ENCODE assay signal across 8 mouse cellular contexts in the genomic region with DNA sequence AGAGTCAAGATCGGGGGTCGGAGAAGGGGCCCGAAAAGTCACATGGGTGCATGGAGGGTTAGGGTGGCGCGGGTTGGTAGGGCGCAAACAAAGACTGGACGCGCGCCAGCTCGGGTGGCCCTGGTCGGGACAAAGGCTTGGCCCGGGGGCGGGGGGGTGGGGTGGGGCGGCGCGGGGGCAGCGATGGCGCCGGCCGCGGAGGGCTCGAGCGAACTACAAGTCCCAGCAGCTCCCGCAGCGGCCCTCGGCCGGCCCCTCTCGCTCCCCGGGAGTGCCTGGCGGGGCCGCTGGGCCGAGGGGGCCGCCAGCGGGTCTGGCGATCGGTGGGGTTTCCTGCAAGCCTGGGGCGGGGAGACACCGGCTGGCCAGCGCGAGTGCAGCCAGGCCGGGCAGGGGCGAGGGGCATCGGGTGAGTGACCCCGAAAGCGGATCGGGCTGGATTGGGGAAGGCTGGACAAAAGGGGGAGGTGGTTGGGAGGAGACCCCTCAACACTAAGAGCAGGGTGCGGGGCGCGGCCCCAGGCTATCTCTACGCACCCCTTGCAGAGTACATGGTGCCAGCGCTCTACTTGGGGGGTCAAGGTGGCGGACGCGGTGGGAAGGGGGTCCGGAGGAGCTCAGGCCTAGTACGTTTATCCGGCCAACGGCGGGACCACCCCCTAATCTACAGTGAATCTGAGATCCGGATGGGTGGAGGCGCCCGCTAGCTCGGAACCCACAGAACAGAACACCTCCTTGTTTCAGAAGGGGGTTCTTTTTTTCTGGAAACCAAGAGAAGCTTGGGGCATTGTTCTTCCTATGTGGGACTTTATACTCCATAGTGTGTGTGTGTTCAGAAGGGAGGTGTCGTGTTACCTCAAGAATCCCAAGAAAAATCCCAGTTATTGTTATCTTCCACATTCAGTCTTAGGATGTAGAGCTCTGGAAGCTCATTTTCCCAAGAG. TPM values are rescaled to one million over a fixed set of nuclear protein-coding genes. Genes with fewer than 3 reads are reported as not detected.
DNase-seq lines count a peak whose midpoint lies in the region; ATAC-seq and TF ChIP-seq lines count a peak whose summit lies in the region.

TSS of gene Zfp358 (plus strand) at position 238 of the 944 bp plus-strand sequence.

- ATAC-seq in hindbrain, postnatal 0 days, result peak; percentile 92
- peak; percentile 85 for ATAC-seq in megakaryocyte progenitor cell, adult 5-6 weeks (replicated peaks; ENCODE audit: poor library complexity)

- peak within 1 kb of the TSS; percentile 92 for H3K9ac ChIP-seq in hindbrain, postnatal 0 days (replicated peaks; ENCODE audit: low read length)

- H3K4me2 ChIP-seq in hindbrain, postnatal 0 days (ENCODE audit: low read depth, low read length), result peak within 1 kb of the TSS; percentile 52

- H3K4me1 ChIP-seq in hindbrain, postnatal 0 days (ENCODE audit: insufficient read depth, low read length), result no peaks in the 10 kb centered on the region

- peak within 1 kb of the TSS; percentile 75 for H3K4me3 ChIP-seq in hindbrain, postnatal 0 days (ENCODE audit: low read length)

- peak; percentile 64 for DNase-seq in ZHBTc4 (ENCODE audit: low read depth, low spot score)
- DNase-seq in cerebellum, postnatal 36 days, result peak; percentile 72 to 81
- DNase-seq in gastrocnemius, postnatal 10 days, result peak; percentile 79
- DNase-seq in hindbrain, postnatal 0 days (ENCODE audit: low spot score), result peak; percentile 87
- peak; percentile 61 to 75 for DNase-seq in left cerebral cortex, postnatal 14 days (ENCODE audit: low spot score in 2 of 2)
- peak; percentile 85 for DNase-seq in right cerebral cortex, postnatal 10 days (ENCODE audit: low spot score in 2 of 2)
- DNase-seq in urinary bladder, postnatal 36 days (ENCODE audit: low spot score in 2 of 2), result peak; percentile 55 to 72

- 3% methylated on average over 60 of the region's 64 CpGs for WGBS in hindbrain, postnatal 0 days

- intact Hi-C loops in left cerebral cortex, postnatal 14 days (cut with DNase I), result no loop called here

- no peaks in the 10 kb centered on the region for H3K9me3 ChIP-seq in hindbrain, postnatal 0 days (ENCODE audit: low read length)

- H3K27ac ChIP-seq in hindbrain, postnatal 0 days, result peak within 1 kb of the TSS; percentile 94

- no peaks in the 10 kb centered on the region for H3K27me3 ChIP-seq in hindbrain, postnatal 0 days (ENCODE audit: insufficient read depth, low read length)

- TF ChIP-seq CTCF in hindbrain, postnatal 0 days (IDR thresholded peaks at IDR 0.05; ENCODE audit: low read depth), result no peak

- H3K36me3 ChIP-seq in hindbrain, postnatal 0 days (ENCODE audit: insufficient read depth, low read length), result peaks cover 17% of the 10 kb centered on the region

RNA-seq across cellular contexts. Expression of gene Zfp358, which starts in this region (rescaled TPM):
- 10 to 100 TPM; 16.0 to 18.7 TPM for total RNA-seq in gastrocnemius, postnatal 10 days (2021)
- 98.3 and 109 TPM in 2 replicates for total RNA-seq in hindbrain, postnatal 0 days (2014; rRNA removed)
- polyA plus RNA-seq in hindbrain, postnatal 0 days (2015; fragmentation: Nextera tagmentation; extraction: Ambion mirVana), result 46.0 and 49.6 TPM in 2 replicates
- 10 to 100 TPM; 25.3 to 26.4 TPM for total RNA-seq in left cerebral cortex, postnatal 14 days (2021)
- 9.3 and 12.3 TPM in 2 replicates for total RNA-seq in megakaryocyte progenitor cell, adult 5-6 weeks (2015)
- total RNA-seq in megakaryocyte progenitor cell, adult 5-6 weeks (2017), result 4.6 and 7.0 TPM in 2 replicates

Comparison
In these comparisons a context has a peak if more than half of its experiments do, and no peak if none do; other contexts are left out.
1. Peak in every context shown above with its lines: DNase-seq, ATAC-seq, H3K4me3 ChIP-seq and H3K27ac ChIP-seq.